9 mouse cellular contexts compared by ENCODE assay signal in the genomic region with DNA sequence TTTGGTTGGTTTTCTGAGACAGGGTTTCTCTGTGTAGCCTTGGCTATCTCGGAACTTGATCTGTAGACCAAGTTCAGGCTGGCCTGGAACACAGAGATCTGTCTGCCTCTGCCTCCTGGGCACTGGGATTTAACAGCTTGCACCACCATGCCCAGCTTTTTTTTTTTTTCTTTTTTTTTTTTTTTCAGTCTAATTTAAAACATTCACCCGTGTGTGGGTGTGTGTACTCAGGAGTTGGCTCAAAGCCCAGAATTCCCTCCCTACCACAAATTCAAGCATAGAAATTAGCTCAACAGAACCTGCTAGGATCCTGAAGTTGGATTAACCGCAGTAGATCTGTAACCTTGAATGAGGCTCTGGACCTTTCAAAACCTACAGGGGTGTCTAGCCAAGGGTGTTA. TPM values are rescaled to one million over a fixed set of nuclear protein-coding genes. Genes with fewer than 3 reads are reported as not detected.
DNase-seq lines count a peak whose midpoint lies in the region; ATAC-seq and TF ChIP-seq lines count a peak whose summit lies in the region.
"Had no signal": no experiment of that assay in that cellular context is flagged by ENCODE, and none has a peak within 500 bp of the region (broad histone marks: within the 10 kb centered on the region; RNA-seq: fewer than 3 reads in every experiment).

No protein-coding gene starts in this region.

- 45% methylated on average over 3 of the region's 3 CpGs for WGBS in kidney, postnatal 0 days

- H3K4me1 ChIP-seq in kidney, postnatal 0 days (replicated peaks; ENCODE audit: insufficient read depth, low read length): peaks cover 13% of the 10 kb centered on the region

- H3K9ac ChIP-seq in kidney, postnatal 0 days (ENCODE audit: low read depth, low read length): no peak overlapping the region

- no peak overlapping the region for H3K27ac ChIP-seq in left cerebral cortex, adult 2 months
- no peak overlapping the region for H3K27ac ChIP-seq in kidney, postnatal 0 days

- peaks cover 25% of the 10 kb centered on the region for H3K36me3 ChIP-seq in kidney, postnatal 0 days (ENCODE audit: insufficient read depth, low read length)

- no peak for TF ChIP-seq CTCF in left cerebral cortex, adult 2 months (IDR thresholded peaks at IDR 0.05)
- no peak for TF ChIP-seq CTCF in kidney, postnatal 0 days (IDR thresholded peaks at IDR 0.05; ENCODE audit: low read depth)

- H3K4me3 ChIP-seq in left cerebral cortex, adult 2 months: no peak overlapping the region
- no peak overlapping the region for H3K4me3 ChIP-seq in kidney, postnatal 0 days (replicated peaks; ENCODE audit: low read depth, low read length)

- H3K4me2 ChIP-seq in kidney, postnatal 0 days (ENCODE audit: low read length): no peak overlapping the region

- H3K9me3 ChIP-seq in kidney, postnatal 0 days (replicated peaks; ENCODE audit: low read length): no peaks in the 10 kb centered on the region

- intact Hi-C loops in left cerebral cortex, adult 2 months (cut with DNase I): loop anchor here (1.0 to 5.0 kb wide), 2 partner anchors 13 to 135 kb away; a partner anchor contains a TSS

- ATAC-seq in kidney, postnatal 0 days (replicated peaks; ENCODE audit: low FRiP score, low read depth): no peak

- peak; percentile 43 to 65 for DNase-seq in left cerebral cortex, adult 2 months (ENCODE audit: extremely low spot score in 1 of 2, low spot score in 2 of 2)
- DNase-seq in left cerebral cortex, adult 11 months (ENCODE audit: low spot score): no peak
- DNase-seq in adrenal gland, postnatal 36 days: peak; percentile 39 to 76
- peak; percentile 57 for DNase-seq in kidney, postnatal 0 days (ENCODE audit: low spot score)
- peak; percentile 65 for DNase-seq in right cerebral cortex, postnatal 14 days
- DNase-seq in ovary, postnatal 10 days (ENCODE audit: low spot score): no peak
- DNase-seq in thymus, postnatal 25 days: no peak

- no peaks in the 10 kb centered on the region for H3K27me3 ChIP-seq in kidney, postnatal 0 days (ENCODE audit: insufficient read depth, low read length)

RNA-seq across cellular contexts. Expression of a gene that starts 2.3 kb away (rescaled TPM):
- 10 to 100 TPM; 46.3 to 49.8 TPM for total RNA-seq in left cerebral cortex, adult 2 months (2021)
- total RNA-seq in adrenal gland, postnatal 36 days (2021): 100 to 1,000 TPM; 543 to 577 TPM
- 330 and 348 TPM in 2 replicates for polyA plus RNA-seq in kidney, postnatal 0 days (2015; fragmentation: Nextera tagmentation; extraction: Ambion mirVana)

RNA-seq across cellular contexts. Expression of a gene that starts 6.3 kb away (rescaled TPM):
- 1 to 10 TPM; 2.6 to 2.9 TPM for total RNA-seq in left cerebral cortex, adult 2 months (2021)
- total RNA-seq in adrenal gland, postnatal 36 days (2021): 10 to 100 TPM; 11.3 to 12.7 TPM
- 10.8 and 10.9 TPM in 2 replicates for polyA plus RNA-seq in kidney, postnatal 0 days (2015; fragmentation: Nextera tagmentation; extraction: Ambion mirVana)

RNA-seq across cellular contexts. Expression of a gene that starts 19.0 kb away (rescaled TPM):
- total RNA-seq in left cerebral cortex, adult 2 months (2021): 100 to 1,000 TPM; 434 to 438 TPM
- total RNA-seq in adrenal gland, postnatal 36 days (2021): 100 to 1,000 TPM; 415 to 420 TPM
- 232 TPM in 2 replicates for polyA plus RNA-seq in kidney, postnatal 0 days (2015; fragmentation: Nextera tagmentation; extraction: Ambion mirVana)

RNA-seq across cellular contexts. Expression of a gene that starts 36.3 kb away (rescaled TPM):
- under 1 TPM in 1 of 2 experiments, not detected in 1; 0.49 TPM for total RNA-seq in left cerebral cortex, adult 2 months (2021)
- total RNA-seq in adrenal gland, postnatal 36 days (2021): under 1 TPM; 0.72 to 0.86 TPM
- polyA plus RNA-seq in kidney, postnatal 0 days (2015; fragmentation: Nextera tagmentation; extraction: Ambion mirVana): 1.3 and 1.7 TPM in 2 replicates
- total RNA-seq: gastrocnemius, adult 8-10 months; layer of hippocampus, postnatal 25 days had no signal

RNA-seq across cellular contexts. Expression of a gene that starts 38.6 kb away (rescaled TPM):
- total RNA-seq in left cerebral cortex, adult 2 months (2021): 1 to 10 TPM; 2.7 to 3.1 TPM
- 1 to 10 TPM; 2.5 to 2.8 TPM for total RNA-seq in adrenal gland, postnatal 36 days (2021)
- polyA plus RNA-seq in kidney, postnatal 0 days (2015; fragmentation: Nextera tagmentation; extraction: Ambion mirVana): 5.2 and 6.3 TPM in 2 replicates

Comparison
In these comparisons a context has a peak if more than half of its experiments do, and no peak if none do; other contexts are left out.
1. DNase-seq: peak in left cerebral cortex, adult 2 months (2 of 2), adrenal gland, postnatal 36 days (2 of 2), kidney, postnatal 0 days (single experiment) and right cerebral cortex, postnatal 14 days (single experiment); none in left cerebral cortex, adult 11 months (single experiment), ovary, postnatal 10 days (single experiment) and thymus, postnatal 25 days (single experiment).
2. RNA of a gene that starts 2.3 kb away (total RNA-seq): 543 to 577 TPM in adrenal gland, postnatal 36 days; 46.3 to 49.8 TPM in left cerebral cortex, adult 2 months; every median in the first group is over 10 times any median in the second.